Mouse (Mus musculus): ENCODE data around the gene A930002H24Rik.
A peak's percentile ranks its signal among the peaks of the same experiment; 100 is the strongest.

DNA sequence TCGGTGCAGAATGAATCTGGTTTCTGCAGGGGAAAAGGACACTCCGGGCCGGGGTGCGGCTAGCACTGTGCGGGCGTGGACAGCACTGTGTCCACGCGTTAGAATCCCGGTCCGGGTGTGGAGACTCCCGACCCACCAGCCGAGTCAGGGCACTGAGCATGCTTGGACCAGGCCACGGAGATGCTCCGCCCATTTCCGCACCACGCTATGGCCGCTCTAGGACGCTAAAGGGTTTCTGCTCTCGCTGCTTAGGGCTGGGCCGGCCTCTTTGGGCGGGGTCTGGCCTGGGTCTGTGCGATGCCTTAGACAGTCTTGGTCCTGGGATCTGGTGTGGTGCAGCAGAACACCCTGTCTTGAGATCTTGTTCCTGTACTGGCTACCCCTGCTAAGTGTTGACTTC, 14.0 kb downstream of the A930002H24Rik start:
- TF ChIP-seq POLR2A (IDR thresholded peaks at IDR 0.05; ENCODE audit: low read depth, low read length) (peak; percentile 90), CTCF (IDR thresholded peaks at IDR 0.05; ENCODE audit: borderline replicate concordance, insufficient read depth, low read length) (no peak)
